Mouse (Mus musculus): Measurements from ENCODE around the gene 4930503B20Rik. TPM values are rescaled to one million over a fixed set of nuclear protein-coding genes. Genes with fewer than 3 reads are reported as not detected.

Gene 4930503B20Rik
- polyA plus RNA-seq, 1 experiment from 2014 or later, result not detected

DNA sequence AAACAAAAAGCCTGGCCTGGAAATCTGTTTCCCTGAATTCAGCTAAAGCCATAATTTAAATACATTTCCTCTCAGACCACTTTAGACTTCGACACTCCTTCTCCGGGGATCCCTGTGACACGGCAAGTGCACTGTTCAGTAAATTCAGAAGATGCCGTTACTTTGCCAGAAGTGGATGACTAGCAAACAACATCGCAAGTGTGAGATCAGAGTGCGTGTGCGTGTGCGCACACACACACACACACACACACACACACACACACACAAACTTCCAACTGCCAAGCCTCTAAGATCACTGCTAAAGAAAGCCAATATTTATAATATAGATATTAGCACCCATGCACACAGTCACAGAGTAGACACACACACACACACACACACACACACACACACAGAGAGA is 30.6 kb upstream of the 4930503B20Rik start:
- Histone ChIP-seq H3K27me3 (replicated peaks; ENCODE audit: control insufficient read depth, insufficient read depth, low read length) (no peaks in the 10 kb centered on the region), H3K9ac (ENCODE audit: low read depth, low read length) (no peak overlapping the region), H3K27ac (ENCODE audit: low read depth, low read length) (no peak overlapping the region), H3K4me1 (ENCODE audit: control insufficient read depth, insufficient read depth, low read depth, low read length) (no peaks in the 10 kb centered on the region; the same call in none of the 2 replicates), H3K4me2 (ENCODE audit: low read length) (peak overlapping the region; percentile 46), H3K9me3 (ENCODE audit: control insufficient read depth, low read length) (no peaks in the 10 kb centered on the region), H3K36me3 (ENCODE audit: control insufficient read depth, insufficient read depth, low read length) (no peaks in the 10 kb centered on the region), H3K4me3 (ENCODE audit: low read length) (peak overlapping the region; percentile 25; the same call in 1 of the 2 replicates)
- 67% methylated on average over 8 of the region's 8 CpGs for WGBS
- ATAC-seq, result no peak

DNA sequence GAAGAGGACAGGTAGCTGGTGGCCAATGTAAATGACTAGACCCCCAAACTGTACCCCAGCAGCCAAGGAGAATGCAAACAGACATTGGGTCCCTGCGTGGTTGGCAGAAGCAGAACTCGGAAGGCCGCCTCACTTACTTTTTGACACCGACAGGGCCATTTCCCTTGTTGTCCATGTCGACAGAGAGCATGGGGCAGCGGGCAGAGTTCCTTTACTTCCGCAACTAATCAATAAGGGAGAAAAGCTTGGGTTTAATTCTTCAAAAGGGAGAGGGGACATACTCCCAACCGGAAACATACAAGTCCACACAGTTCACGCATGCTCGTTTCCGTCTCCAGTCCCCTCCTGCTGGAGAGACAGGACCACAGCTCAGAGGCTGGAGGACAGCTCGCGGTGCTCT is 29.5 kb upstream of the 4930503B20Rik start:
- H3K27me3 ChIP-seq (replicated peaks; ENCODE audit: control insufficient read depth, insufficient read depth, low read length), result no peaks in the 10 kb centered on the region
- ATAC-seq, result no peak
- no peak overlapping the region for H3K4me2 ChIP-seq (ENCODE audit: low read length)
- no peaks in the 10 kb centered on the region for H3K36me3 ChIP-seq (ENCODE audit: control insufficient read depth, insufficient read depth, low read length)
- no peaks in the 10 kb centered on the region for H3K9me3 ChIP-seq (ENCODE audit: control insufficient read depth, low read length)
- no peak overlapping the region for H3K27ac ChIP-seq (ENCODE audit: low read depth, low read length)
- 94% methylated on average over 13 of the region's 13 CpGs for WGBS
- H3K4me1 ChIP-seq (ENCODE audit: control insufficient read depth, insufficient read depth, low read depth, low read length), result no peaks in the 10 kb centered on the region; the same call in none of the 2 replicates
- H3K9ac ChIP-seq (ENCODE audit: low read depth, low read length), result no peak overlapping the region
- H3K4me3 ChIP-seq (ENCODE audit: low read length), result no peak overlapping the region

DNA sequence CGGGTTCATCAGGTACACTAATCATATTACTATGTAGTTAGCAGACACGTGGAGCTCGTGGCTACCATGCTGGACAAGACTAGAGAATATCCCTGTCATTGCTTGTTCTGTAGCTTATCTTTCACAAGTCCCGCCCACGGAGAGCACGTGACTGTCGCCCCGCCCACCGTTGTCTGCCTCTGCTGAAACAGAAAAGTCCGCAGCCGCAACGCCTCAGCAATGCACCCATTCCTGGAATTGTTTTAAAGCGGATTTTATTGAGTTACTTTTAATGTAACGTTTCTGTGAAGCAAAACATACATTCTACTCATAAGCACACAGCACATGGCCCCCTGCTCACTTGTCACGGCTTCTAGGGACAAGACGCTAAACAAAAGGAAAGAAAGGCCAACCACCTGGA is 28.5 kb upstream of the 4930503B20Rik start:
- H3K4me2 ChIP-seq (ENCODE audit: low read length), result no peak overlapping the region
- H3K4me3 ChIP-seq (ENCODE audit: low read length), result no peak overlapping the region
- H3K27me3 ChIP-seq (replicated peaks; ENCODE audit: control insufficient read depth, insufficient read depth, low read length), result no peaks in the 10 kb centered on the region
- ATAC-seq, result no peak
- H3K9ac ChIP-seq (ENCODE audit: low read depth, low read length), result no peak overlapping the region
- no peaks in the 10 kb centered on the region for H3K9me3 ChIP-seq (ENCODE audit: control insufficient read depth, low read length)
- H3K27ac ChIP-seq (ENCODE audit: low read depth, low read length), result no peak overlapping the region
- 94% methylated on average over 16 of the region's 16 CpGs for WGBS
- no peaks in the 10 kb centered on the region for H3K4me1 ChIP-seq (ENCODE audit: control insufficient read depth, insufficient read depth, low read depth, low read length)
- no peaks in the 10 kb centered on the region for H3K36me3 ChIP-seq (ENCODE audit: control insufficient read depth, insufficient read depth, low read length)

DNA sequence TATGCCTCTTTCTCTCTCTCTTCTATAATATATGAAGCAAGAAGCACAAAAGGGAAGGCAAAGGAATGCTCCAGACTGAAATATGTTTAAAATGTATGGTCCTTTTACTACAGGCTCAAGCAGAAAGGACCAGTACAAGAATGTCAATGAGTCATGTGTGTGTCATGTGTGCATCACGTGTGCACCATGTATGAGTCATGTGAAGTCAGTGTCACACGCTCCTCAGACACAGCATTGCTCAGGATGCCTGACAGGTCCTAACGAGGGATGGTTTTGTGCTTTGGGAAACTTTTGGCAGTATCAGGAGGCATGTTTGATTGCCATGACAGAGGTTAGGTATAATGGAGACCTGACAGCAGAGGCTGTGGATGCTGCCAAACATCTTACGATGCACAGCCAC is 25.1 kb upstream of the 4930503B20Rik start:
- no peak overlapping the region for H3K4me2 ChIP-seq (ENCODE audit: low read length)
- 91% methylated on average over 4 of the region's 4 CpGs for WGBS
- ATAC-seq, result no peak
- no peaks in the 10 kb centered on the region for H3K9me3 ChIP-seq (ENCODE audit: control insufficient read depth, low read length)
- no peaks in the 10 kb centered on the region for H3K27me3 ChIP-seq (replicated peaks; ENCODE audit: control insufficient read depth, insufficient read depth, low read length)
- no peak overlapping the region for H3K4me3 ChIP-seq (ENCODE audit: low read length)
- no peak overlapping the region for H3K9ac ChIP-seq (ENCODE audit: low read depth, low read length)
- no peak overlapping the region for H3K27ac ChIP-seq (ENCODE audit: low read depth, low read length)
- no peaks in the 10 kb centered on the region for H3K36me3 ChIP-seq (ENCODE audit: control insufficient read depth, insufficient read depth, low read length)
- H3K4me1 ChIP-seq (ENCODE audit: control insufficient read depth, insufficient read depth, low read depth, low read length), result no peaks in the 10 kb centered on the region

DNA sequence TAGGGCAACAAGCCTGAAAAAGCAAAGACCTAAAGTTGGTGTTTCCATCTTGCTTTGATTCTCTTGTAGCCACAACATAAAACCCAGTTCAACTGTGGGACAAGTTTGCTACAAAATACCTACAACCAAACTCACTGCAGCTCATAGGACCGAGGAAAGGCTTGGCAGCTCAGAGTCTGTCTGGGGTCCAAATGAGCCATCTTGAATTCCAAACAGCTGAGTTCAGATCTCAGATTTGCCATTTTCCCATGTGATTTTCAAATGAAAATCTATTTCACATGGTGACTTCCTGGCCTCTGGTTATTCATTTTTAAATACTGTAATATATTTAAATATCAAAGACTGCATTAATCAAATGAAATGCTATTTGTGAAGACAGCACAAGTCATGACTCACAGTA is 24.0 kb upstream of the 4930503B20Rik start:
- 96% methylated on average over 1 of the region's 1 CpGs for WGBS
- Histone ChIP-seq H3K4me1 (ENCODE audit: control insufficient read depth, insufficient read depth, low read depth, low read length) (no peaks in the 10 kb centered on the region), H3K27me3 (replicated peaks; ENCODE audit: control insufficient read depth, insufficient read depth, low read length) (no peaks in the 10 kb centered on the region), H3K4me2 (ENCODE audit: low read length) (no peak overlapping the region), H3K36me3 (ENCODE audit: control insufficient read depth, insufficient read depth, low read length) (no peaks in the 10 kb centered on the region), H3K9me3 (ENCODE audit: control insufficient read depth, low read length) (no peaks in the 10 kb centered on the region), H3K9ac (ENCODE audit: low read depth, low read length) (no peak overlapping the region), H3K4me3 (ENCODE audit: low read length) (no peak overlapping the region), H3K27ac (ENCODE audit: low read depth, low read length) (no peak overlapping the region)
- ATAC-seq, result no peak

DNA sequence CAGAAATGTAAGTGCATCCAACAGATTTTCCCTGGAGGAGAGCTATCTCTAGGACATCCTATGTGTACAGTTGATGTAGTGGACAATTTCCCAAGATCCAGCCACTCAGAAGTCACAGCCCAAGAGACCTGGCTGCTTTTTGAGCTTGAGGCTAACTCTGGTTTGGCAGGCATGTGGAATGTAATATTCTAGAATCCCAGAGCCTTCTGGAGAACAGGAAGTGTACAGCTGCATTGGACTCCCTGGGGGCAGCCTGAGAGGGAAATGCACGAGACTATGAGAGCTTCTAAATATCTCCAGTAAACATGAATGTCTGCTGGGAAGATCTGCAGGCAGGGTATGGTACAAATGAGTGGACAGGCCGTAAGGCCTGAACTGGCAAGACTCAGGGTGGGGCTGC is 20.0 kb upstream of the 4930503B20Rik start:
- H3K27me3 ChIP-seq (replicated peaks; ENCODE audit: control insufficient read depth, insufficient read depth, low read length), result no peaks in the 10 kb centered on the region
- no peaks in the 10 kb centered on the region for H3K4me1 ChIP-seq (ENCODE audit: control insufficient read depth, insufficient read depth, low read depth, low read length)
- no peak for ATAC-seq
- no peak overlapping the region for H3K27ac ChIP-seq (ENCODE audit: low read depth, low read length)
- no peak overlapping the region for H3K4me3 ChIP-seq (ENCODE audit: low read length)
- H3K9ac ChIP-seq (ENCODE audit: low read depth, low read length), result no peak overlapping the region
- WGBS, result 69% methylated on average over 2 of the region's 2 CpGs
- no peaks in the 10 kb centered on the region for H3K36me3 ChIP-seq (ENCODE audit: control insufficient read depth, insufficient read depth, low read length)
- no peaks in the 10 kb centered on the region for H3K9me3 ChIP-seq (ENCODE audit: control insufficient read depth, low read length)
- no peak overlapping the region for H3K4me2 ChIP-seq (ENCODE audit: low read length)

DNA sequence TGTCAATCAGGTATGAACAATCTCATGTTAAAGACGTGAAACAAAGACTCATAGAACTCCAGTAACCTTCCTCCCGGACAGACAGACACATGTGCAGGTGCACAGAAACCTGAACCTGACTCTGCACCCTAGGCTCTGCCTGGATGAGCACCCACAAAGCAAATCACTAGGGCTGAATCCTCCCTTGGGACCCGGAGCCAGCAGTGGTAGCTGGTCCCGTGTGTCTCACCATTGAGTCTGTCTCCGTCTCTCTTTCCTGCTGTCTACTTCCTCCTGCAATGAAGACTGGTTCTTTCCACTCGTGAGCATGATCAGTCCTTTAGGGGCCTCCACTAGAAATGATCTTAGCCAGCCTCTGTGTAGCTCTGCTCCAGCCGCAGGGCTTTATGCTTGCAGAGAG is 10.8 kb upstream of the 4930503B20Rik start:
- H3K9me3 ChIP-seq (ENCODE audit: control insufficient read depth, low read length), result no peaks in the 10 kb centered on the region
- H3K27ac ChIP-seq (ENCODE audit: low read depth, low read length), result no peak overlapping the region
- H3K9ac ChIP-seq (ENCODE audit: low read depth, low read length), result no peak overlapping the region
- no peak for ATAC-seq
- H3K4me2 ChIP-seq (ENCODE audit: low read length), result no peak overlapping the region
- WGBS, result 79% methylated on average over 7 of the region's 7 CpGs
- no peaks in the 10 kb centered on the region for H3K36me3 ChIP-seq (ENCODE audit: control insufficient read depth, insufficient read depth, low read length)
- H3K4me1 ChIP-seq (ENCODE audit: control insufficient read depth, insufficient read depth, low read depth, low read length), result no peaks in the 10 kb centered on the region
- H3K27me3 ChIP-seq (replicated peaks; ENCODE audit: control insufficient read depth, insufficient read depth, low read length), result no peaks in the 10 kb centered on the region
- H3K4me3 ChIP-seq (ENCODE audit: low read length), result no peak overlapping the region

DNA sequence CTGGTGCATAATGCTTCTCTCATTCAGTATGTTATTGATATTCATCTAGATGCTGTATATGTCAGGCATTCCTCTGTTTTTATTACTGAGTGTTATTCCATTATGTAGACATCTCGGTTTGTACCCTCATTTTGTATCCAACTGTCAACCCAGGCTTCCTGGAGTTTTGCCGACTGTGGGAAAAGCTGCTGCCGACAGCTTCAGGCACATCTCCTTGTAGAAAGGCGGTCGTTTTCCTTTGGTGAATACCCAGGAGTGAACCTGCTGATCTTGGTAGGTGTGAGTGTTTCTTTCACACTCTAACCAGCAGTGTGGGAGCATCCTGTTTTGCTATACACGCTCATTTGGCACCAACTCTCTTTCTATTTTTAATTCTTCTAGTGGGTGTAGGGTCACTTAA is 9.9 kb upstream of the 4930503B20Rik start:
- Histone ChIP-seq H3K9ac (ENCODE audit: low read depth, low read length) (no peak overlapping the region), H3K36me3 (ENCODE audit: control insufficient read depth, insufficient read depth, low read length) (no peaks in the 10 kb centered on the region), H3K4me1 (ENCODE audit: control insufficient read depth, insufficient read depth, low read depth, low read length) (no peaks in the 10 kb centered on the region), H3K9me3 (ENCODE audit: control insufficient read depth, low read length) (no peaks in the 10 kb centered on the region), H3K4me2 (ENCODE audit: low read length) (no peak overlapping the region), H3K27ac (ENCODE audit: low read depth, low read length) (no peak overlapping the region), H3K27me3 (replicated peaks; ENCODE audit: control insufficient read depth, insufficient read depth, low read length) (no peaks in the 10 kb centered on the region), H3K4me3 (ENCODE audit: low read length) (no peak overlapping the region)
- ATAC-seq, result no peak
- 63% methylated on average over 6 of the region's 6 CpGs for WGBS

DNA sequence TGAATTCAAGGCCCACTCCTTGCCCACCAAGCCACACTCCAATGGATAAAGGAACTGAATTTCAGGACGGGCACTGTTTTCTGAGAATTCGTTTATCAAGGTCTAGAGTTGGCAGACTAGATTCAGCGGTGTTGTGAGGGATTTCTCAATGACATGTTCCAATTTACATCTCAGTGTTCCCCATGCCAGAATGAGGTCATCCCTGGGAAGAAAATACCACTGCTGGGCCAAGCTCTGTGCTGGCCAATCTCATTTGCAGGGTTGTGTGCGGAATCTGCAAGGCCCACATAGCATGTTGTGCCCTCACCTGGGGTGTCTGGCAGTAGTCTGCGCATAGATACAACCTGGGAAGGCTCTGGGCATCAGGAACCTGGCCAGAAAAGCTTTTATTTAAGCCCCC is 8.2 kb upstream of the 4930503B20Rik start:
- Histone ChIP-seq H3K9me3 (ENCODE audit: control insufficient read depth, low read length) (no peaks in the 10 kb centered on the region), H3K36me3 (ENCODE audit: control insufficient read depth, insufficient read depth, low read length) (no peaks in the 10 kb centered on the region), H3K4me2 (ENCODE audit: low read length) (no peak overlapping the region), H3K4me3 (ENCODE audit: low read length) (no peak overlapping the region), H3K9ac (ENCODE audit: low read depth, low read length) (no peak overlapping the region), H3K27ac (ENCODE audit: low read depth, low read length) (no peak overlapping the region), H3K27me3 (replicated peaks; ENCODE audit: control insufficient read depth, insufficient read depth, low read length) (no peaks in the 10 kb centered on the region), H3K4me1 (ENCODE audit: control insufficient read depth, insufficient read depth, low read depth, low read length) (no peaks in the 10 kb centered on the region)
- 92% methylated on average over 5 of the region's 5 CpGs for WGBS
- no peak for ATAC-seq

DNA sequence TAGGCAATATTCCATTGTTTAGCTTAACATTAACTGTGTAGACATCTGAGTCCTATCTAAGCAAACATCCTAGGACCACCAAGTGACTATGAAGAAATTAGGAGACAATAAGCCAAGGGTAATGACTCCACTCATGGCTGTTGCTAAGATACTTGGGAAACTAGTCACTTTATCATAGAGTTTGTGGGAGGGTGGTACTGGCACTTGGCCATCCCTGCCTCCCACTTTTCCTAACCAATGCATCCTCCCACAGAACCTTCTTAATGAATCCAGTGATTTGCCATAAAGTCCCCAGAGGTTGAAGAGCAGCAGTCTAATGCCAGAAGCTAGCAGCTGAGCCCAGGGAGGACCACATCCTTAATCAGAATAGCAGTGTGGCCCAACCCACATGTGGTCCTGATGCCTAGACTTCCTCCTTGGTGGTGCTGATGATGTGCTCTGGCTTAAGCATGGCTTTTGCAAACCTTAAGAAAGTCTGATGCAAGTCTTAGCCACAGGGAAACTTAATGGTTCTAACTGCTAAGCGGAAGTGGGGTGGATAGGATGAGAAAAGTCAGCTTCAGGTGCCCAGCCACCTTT is 7.0 kb upstream of the 4930503B20Rik start:
- Histone ChIP-seq H3K4me1 (ENCODE audit: control insufficient read depth, insufficient read depth, low read depth, low read length) (no peaks in the 10 kb centered on the region), H3K27ac (ENCODE audit: low read depth, low read length) (no peak overlapping the region), H3K9me3 (ENCODE audit: control insufficient read depth, low read length) (no peaks in the 10 kb centered on the region), H3K4me2 (ENCODE audit: low read length) (no peak overlapping the region), H3K36me3 (ENCODE audit: control insufficient read depth, insufficient read depth, low read length) (no peaks in the 10 kb centered on the region), H3K4me3 (ENCODE audit: low read length) (no peak overlapping the region), H3K27me3 (replicated peaks; ENCODE audit: control insufficient read depth, insufficient read depth, low read length) (no peaks in the 10 kb centered on the region), H3K9ac (ENCODE audit: low read depth, low read length) (no peak overlapping the region)
- WGBS, result 90% methylated on average over 1 of the region's 1 CpGs
- ATAC-seq, result no peak
